Mouse (Mus musculus) hindbrain, embryonic 11.5 days (tissue): ENCODE results near the gene Stx18. TPM values are rescaled to one million over a fixed set of nuclear protein-coding genes. Genes with fewer than 3 reads are reported as not detected.

Experiments
- ATAC-seq: fragments of 200-750 bp; cut with Nextera tagmentation; 2 replicates; pipeline ENCODE4 v1.8.0; 2017; ENCODE audit warnings: mild to moderate bottlenecking, moderate TSS enrichment, moderate library complexity; ENCODE audit not compliant: low FRiP score
- DNase-seq: peaks from one replicate; pipeline ENCODE4 v3.0.0-alpha.2; 2015; ENCODE audit warnings: low spot score
- H3K27ac ChIP-seq: fragments of 300-500 bp; sonication (generic); 2 replicates; pipeline ENCODE4 v1.5.1; 2014; ENCODE audit warnings: mild to moderate bottlenecking, low read depth, low read length
- H3K27me3 ChIP-seq: fragments of 300-500 bp; sonication (generic); 2 replicates; pipeline ENCODE4 v1.6.1; 2014; ENCODE audit warnings: mild to moderate bottlenecking, low read length, moderate library complexity, mixed read lengths; ENCODE audit not compliant: control insufficient read depth, insufficient read depth
- H3K36me3 ChIP-seq: fragments of 300-500 bp; sonication (generic); 2 replicates; pipeline ENCODE4 v1.6.1; 2014; ENCODE audit warnings: mild to moderate bottlenecking, low read length, moderate library complexity, mixed read lengths; ENCODE audit not compliant: control insufficient read depth, insufficient read depth
- H3K4me1 ChIP-seq: fragments of 300-500 bp; sonication (generic); replicated peaks from 2 replicates; pipeline ENCODE4 v1.6.1; 2014; ENCODE audit warnings: low read length, mixed read lengths; ENCODE audit not compliant: control insufficient read depth, insufficient read depth
- H3K4me2 ChIP-seq: fragments of 300-500 bp; sonication (generic); replicated peaks from 2 replicates; pipeline ENCODE4 v1.6.1; 2014; ENCODE audit warnings: mild to moderate bottlenecking, low read depth, low read length
- H3K4me3 ChIP-seq: fragments of 300-500 bp; sonication (generic); 2 replicates; pipeline ENCODE4 v1.5.1; 2014; ENCODE audit warnings: low read depth, low read length
- H3K9ac ChIP-seq: fragments of 300-500 bp; sonication (generic); 2 replicates; pipeline ENCODE4 v1.6.1; 2014; ENCODE audit warnings: low read depth, low read length
- H3K9me3 ChIP-seq: fragments of 300-500 bp; sonication (generic); 2 replicates; pipeline ENCODE4 v1.6.1; 2016; ENCODE audit warnings: low read length; ENCODE audit not compliant: control insufficient read depth
- WGBS: fragments of 180-500 bp; shearing (Covaris S2); extraction: QIAGEN DNeasy Blood & Tissue Kit; methylation state at CpG from one replicate; pipeline ENCODE4 v1.1.7; 2014; 5-methylcytosine and 5-hydroxymethylcytosine counted together
- polyA plus RNA-seq: library from polyadenylated mRNA; unstranded; fragments of >200 nt; fragmentation: Nextera tagmentation; extraction: Ambion mirVana; gene quantifications from 2 replicates; pipeline ENCODE4 v1.2.1, GENCODE M21; 2014

The Stx18 gene
- polyA plus RNA-seq, 1 experiment from 2014 or later: 59.1 TPM

DNA sequence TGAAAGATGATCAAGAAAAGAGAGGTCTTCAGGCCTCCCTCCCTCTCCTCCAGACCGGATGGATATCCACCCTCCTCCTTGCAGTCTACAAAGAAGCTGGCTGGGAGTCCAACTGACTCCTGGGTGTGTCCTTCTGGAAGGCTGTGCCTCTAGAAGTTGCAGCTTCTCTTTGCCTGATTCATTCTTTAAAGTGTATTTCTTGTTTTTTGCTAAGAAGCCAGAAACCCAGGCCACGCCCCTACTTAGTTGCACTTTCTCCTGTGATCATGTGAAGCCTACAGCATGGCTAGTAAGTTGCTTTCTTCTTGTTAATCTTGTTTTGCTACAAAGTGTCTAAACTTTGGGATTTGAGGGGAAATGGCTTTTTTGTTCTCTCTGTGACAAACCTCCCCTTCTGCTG lies 148.5 kb downstream of the Stx18 start:
- 89% methylated on average over 2 of the region's 2 CpGs for WGBS
- no peak for ATAC-seq
- Histone ChIP-seq H3K36me3 (no peaks in the 10 kb centered on the region), H3K4me3 (no peak overlapping the region), H3K9ac (no peak overlapping the region), H3K9me3 (no peaks in the 10 kb centered on the region), H3K4me2 (no peak overlapping the region), H3K27ac (no peak overlapping the region), H3K4me1 (no peaks in the 10 kb centered on the region), H3K27me3 (no peaks in the 10 kb centered on the region)
- DNase-seq: no peak

Other genes starting within 250 kb of the Stx18 start
- 103 and 121 TPM in 2 replicates for gene Msx1, start 214.2 kb upstream of the Stx18 start, polyA plus RNA-seq
- gene Nsg1, start 121.2 kb downstream of the Stx18 start, polyA plus RNA-seq: 88.7 and 109 TPM in 2 replicates
- 14.2 and 15.7 TPM in 2 replicates for gene Zbtb49, start 181.7 kb downstream of the Stx18 start, polyA plus RNA-seq
- gene Lyar, start 181.7 kb downstream of the Stx18 start, polyA plus RNA-seq: 112 and 113 TPM in 2 replicates
- gene Tmem128, start 221.4 kb downstream of the Stx18 start, polyA plus RNA-seq: 105 TPM in 2 replicates
- gene Otop1, start 237.2 kb downstream of the Stx18 start, polyA plus RNA-seq: 0.14 TPM in 1 of 2 replicates, not detected in the other